Comparison of ENCODE assay signal across 12 mouse cellular contexts in genomic region chr12:12274115-12274514, GRCm38 (mm10). TPM values are rescaled to one million over a fixed set of nuclear protein-coding genes. Genes with fewer than 3 reads are reported as not detected.
DNase-seq lines count a peak whose midpoint lies in the region; ATAC-seq and TF ChIP-seq lines count a peak whose summit lies in the region.
"Had no signal": no experiment of that assay in that cellular context is flagged by ENCODE, and none has a peak within 500 bp of the region (broad histone marks: within the 10 kb centered on the region; RNA-seq: fewer than 3 reads in every experiment).

No protein-coding gene starts in this region.

- H3K4me3 ChIP-seq in midbrain, embryonic 12.5 days: no peak overlapping the region
- no peak overlapping the region for H3K4me3 ChIP-seq in midbrain, embryonic 16.5 days (ENCODE audit: low read depth, low read length)
- no peak overlapping the region for H3K4me3 ChIP-seq in forebrain, embryonic 15.5 days
- no peak overlapping the region for H3K4me3 ChIP-seq in midbrain, embryonic 14.5 days (replicated peaks; ENCODE audit: low read depth, low read length)
- no peak overlapping the region for H3K4me3 ChIP-seq in gastrocnemius, adult 2 months
- H3K4me3 ChIP-seq: intestine, embryonic 15.5 days; liver, embryonic 13.5 days had no signal

- peak; percentile 41 for DNase-seq in embryo, embryonic 10.5 days (ENCODE audit: low spot score)
- no peak for DNase-seq in midbrain, embryonic 14.5 days
- DNase-seq in gastrocnemius, adult 2 months: no peak
- no peak for DNase-seq in kidney, adult 18-20 months
- DNase-seq in liver: no peak
- DNase-seq: cerebellum, postnatal 14 days; kidney, postnatal 14 days; liver, embryonic 13.5 days had no signal

- no peak for TF ChIP-seq CTCF in gastrocnemius, adult 2 months (IDR thresholded peaks at IDR 0.05)

- intact Hi-C loops in gastrocnemius, adult 2 months (cut with DNase I): no loop called here

- no peak overlapping the region for H3K27ac ChIP-seq in midbrain, embryonic 12.5 days (replicated peaks)
- H3K27ac ChIP-seq in midbrain, embryonic 16.5 days (ENCODE audit: low read length): no peak overlapping the region
- peak overlapping the region; percentile 79 for H3K27ac ChIP-seq in forebrain, embryonic 15.5 days (replicated peaks)
- no peak overlapping the region for H3K27ac ChIP-seq in midbrain, embryonic 14.5 days (replicated peaks; ENCODE audit: low read depth, low read length)
- no peak overlapping the region for H3K27ac ChIP-seq in gastrocnemius, adult 2 months
- H3K27ac ChIP-seq: intestine, embryonic 15.5 days; liver, embryonic 13.5 days had no signal

- no peaks in the 10 kb centered on the region for H3K9me3 ChIP-seq in midbrain, embryonic 12.5 days
- H3K9me3 ChIP-seq in midbrain, embryonic 16.5 days (replicated peaks; ENCODE audit: control insufficient read depth, low read length, poor library complexity, severe bottlenecking): no peaks in the 10 kb centered on the region
- H3K9me3 ChIP-seq in forebrain, embryonic 15.5 days: no peaks in the 10 kb centered on the region
- no peaks in the 10 kb centered on the region for H3K9me3 ChIP-seq in midbrain, embryonic 14.5 days (ENCODE audit: control insufficient read depth, low read length)
- H3K9me3 ChIP-seq: intestine, embryonic 15.5 days; liver, embryonic 13.5 days had no signal

- no peak overlapping the region for H3K4me2 ChIP-seq in midbrain, embryonic 12.5 days (replicated peaks)
- no peak overlapping the region for H3K4me2 ChIP-seq in midbrain, embryonic 16.5 days (ENCODE audit: low read length)
- 0 out of 2 replicates have a peak overlapping the region, but pooled peaks have one; percentile 11 for H3K4me2 ChIP-seq in forebrain, embryonic 15.5 days (replicated peaks)
- no peak overlapping the region for H3K4me2 ChIP-seq in midbrain, embryonic 14.5 days (ENCODE audit: low read length)
- H3K4me2 ChIP-seq: intestine, embryonic 15.5 days; liver, embryonic 13.5 days had no signal

- ATAC-seq in midbrain, embryonic 12.5 days (ENCODE audit: low FRiP score, low read depth): 0 out of 2 replicates have a peak, but pooled peaks have one; percentile 4
- no peak for ATAC-seq in midbrain, embryonic 16.5 days
- ATAC-seq in forebrain, embryonic 15.5 days (replicated peaks): peak; percentile 92
- peak; percentile 11; the same call in 1 of the 2 replicates for ATAC-seq in midbrain, embryonic 14.5 days (ENCODE audit: low FRiP score, low TSS enrichment)
- ATAC-seq: intestine, embryonic 15.5 days had no signal

- H3K9ac ChIP-seq in midbrain, embryonic 12.5 days (replicated peaks): no peak overlapping the region
- H3K9ac ChIP-seq in midbrain, embryonic 16.5 days (ENCODE audit: low read depth, low read length): no peak overlapping the region
- H3K9ac ChIP-seq in forebrain, embryonic 15.5 days (replicated peaks): no peak overlapping the region; the same call in 1 of the 2 replicates
- H3K9ac ChIP-seq in midbrain, embryonic 14.5 days (replicated peaks; ENCODE audit: low read length): no peak overlapping the region
- H3K9ac ChIP-seq: intestine, embryonic 15.5 days; liver, embryonic 13.5 days had no signal

- no peaks in the 10 kb centered on the region for H3K36me3 ChIP-seq in midbrain, embryonic 12.5 days
- no peaks in the 10 kb centered on the region for H3K36me3 ChIP-seq in midbrain, embryonic 16.5 days (ENCODE audit: control insufficient read depth, insufficient read depth, low read length)
- H3K36me3 ChIP-seq in forebrain, embryonic 15.5 days: no peaks in the 10 kb centered on the region
- H3K36me3 ChIP-seq in midbrain, embryonic 14.5 days (ENCODE audit: control insufficient read depth, insufficient read depth, low read length): no peaks in the 10 kb centered on the region
- H3K36me3 ChIP-seq: intestine, embryonic 15.5 days; liver, embryonic 13.5 days had no signal

- WGBS in midbrain, embryonic 12.5 days: 26% methylated on average over 6 of the region's 6 CpGs
- WGBS in midbrain, embryonic 16.5 days: 27% methylated on average over 6 of the region's 6 CpGs
- WGBS in forebrain, embryonic 15.5 days: 25% methylated on average over 6 of the region's 6 CpGs
- WGBS in midbrain, embryonic 14.5 days: 21% methylated on average over 6 of the region's 6 CpGs

- H3K4me1 ChIP-seq in midbrain, embryonic 12.5 days: peaks cover 4% of the 10 kb centered on the region
- no peaks in the 10 kb centered on the region for H3K4me1 ChIP-seq in midbrain, embryonic 16.5 days (ENCODE audit: control insufficient read depth, insufficient read depth, low read length)
- H3K4me1 ChIP-seq in forebrain, embryonic 15.5 days: peaks cover 53% of the 10 kb centered on the region
- H3K4me1 ChIP-seq in midbrain, embryonic 14.5 days (ENCODE audit: control insufficient read depth, insufficient read depth, low read length): no peaks in the 10 kb centered on the region
- H3K4me1 ChIP-seq: intestine, embryonic 15.5 days had no signal

- H3K27me3 ChIP-seq in midbrain, embryonic 12.5 days: no peaks in the 10 kb centered on the region
- H3K27me3 ChIP-seq in midbrain, embryonic 16.5 days (ENCODE audit: control insufficient read depth, insufficient read depth, low read depth, low read length): no peaks in the 10 kb centered on the region
- H3K27me3 ChIP-seq in forebrain, embryonic 15.5 days: no peaks in the 10 kb centered on the region
- no peaks in the 10 kb centered on the region for H3K27me3 ChIP-seq in midbrain, embryonic 14.5 days (ENCODE audit: control insufficient read depth, insufficient read depth, low read length)
- H3K27me3 ChIP-seq: intestine, embryonic 15.5 days; liver, embryonic 13.5 days had no signal

RNA-seq across cellular contexts. Expression of gene Fam49a, which starts 12.2 kb away (rescaled TPM):
- polyA plus RNA-seq in midbrain, embryonic 12.5 days (2016; fragmentation: Nextera tagmentation; extraction: Ambion mirVana): 16.8 and 19.4 TPM in 2 replicates
- polyA plus RNA-seq in midbrain, embryonic 16.5 days (2015; fragmentation: Nextera tagmentation; extraction: Ambion mirVana): 68.5 and 72.1 TPM in 2 replicates
- 139 and 154 TPM in 2 replicates for polyA plus RNA-seq in forebrain, embryonic 15.5 days (2015; fragmentation: Nextera tagmentation; extraction: Ambion mirVana)
- 48.6 and 57.0 TPM in 2 replicates for polyA plus RNA-seq in midbrain, embryonic 14.5 days (2014; fragmentation: Nextera tagmentation; extraction: Ambion mirVana)
- 1 to 10 TPM; 5.5 to 6.3 TPM for total RNA-seq in gastrocnemius, adult 2 months (2021)
